Mouse (Mus musculus): Measurements from ENCODE around the gene Dvl3. TPM values are rescaled to one million over a fixed set of nuclear protein-coding genes. Genes with fewer than 3 reads are reported as not detected.

The Dvl3 gene
- total RNA-seq (2012; rRNA removed), result 4.0 and 4.1 TPM in 2 replicates
- 10 to 100 TPM in 1 of 2 experiments, not detected in 1; 20.5 TPM for polyA plus RNA-seq (2012; ENCODE audit: insufficient read depth in 1 of 2, insufficient read length in 2 of 2, low read depth in 1 of 2, low replicate concordance in 2 of 2, missing spikeins in 1 of 2)

- TF ChIP-seq ZMIZ1 (IDR thresholded peaks at IDR 0.05; ENCODE audit: low read depth, low read length), result peak; percentile 28; the same call in 1 of the 2 replicates
- peak; percentile 58 to 69 for TF ChIP-seq POLR2A (IDR thresholded peaks at IDR 0.05; ENCODE audit: control insufficient read depth in 1 of 2, insufficient read depth in 1 of 2, low read depth in 1 of 2, low read length in 2 of 2, poor library complexity in 1 of 2)
- peak; percentile 72 for TF ChIP-seq ELF1 (IDR thresholded peaks at IDR 0.05; ENCODE audit: low read depth, low read length)
- TF ChIP-seq ZKSCAN1 (IDR thresholded peaks at IDR 0.05; ENCODE audit: low read depth, low read length), result no peak
- peak; percentile 7; the same call in 1 of the 2 replicates for TF ChIP-seq USF1 (IDR thresholded peaks at IDR 0.05; ENCODE audit: low read depth, low read length)
- no peak for TF ChIP-seq ZNF384 (IDR thresholded peaks at IDR 0.05; ENCODE audit: low read depth, low read length)
- TF ChIP-seq POLR2AphosphoS2 (IDR thresholded peaks at IDR 0.05; ENCODE audit: low read length), result 0 out of 2 replicates have a peak, but pooled peaks have one; percentile 36
- peak; percentile 46 for TF ChIP-seq TCF12 (IDR thresholded peaks at IDR 0.05; ENCODE audit: low read depth, low read length)
- TF ChIP-seq HCFC1 (IDR thresholded peaks at IDR 0.05; ENCODE audit: low read depth, low read length), result peak; percentile 78
- no peak for TF ChIP-seq MAFK (IDR thresholded peaks at IDR 0.05; ENCODE audit: borderline replicate concordance, low read depth, low read length)
- TF ChIP-seq NELFE (IDR thresholded peaks at IDR 0.05; ENCODE audit: low read depth, low read length), result peak; percentile 59
- TF ChIP-seq RAD21 (IDR thresholded peaks at IDR 0.05; ENCODE audit: low read depth, low read length), result no peak
- peak; percentile 36; the same call in 1 of the 2 replicates for TF ChIP-seq MXI1 (IDR thresholded peaks at IDR 0.05; ENCODE audit: low read depth, low read length)
- TF ChIP-seq CTCF (IDR thresholded peaks at IDR 0.05 in 2 of 3, conservative IDR thresholded peaks at IDR 0.05 in 1 of 3; ENCODE audit: control insufficient read depth in 1 of 3, insufficient read depth in 1 of 3, low read depth in 2 of 3, low read length in 3 of 3, poor library complexity in 1 of 3, severe bottlenecking in 1 of 3), result peak in 2 of 3 experiments; percentile 38 to 55; a peak in 4 of 6 replicates
- TF ChIP-seq USF2 (IDR thresholded peaks at IDR 0.05; ENCODE audit: borderline replicate concordance in 1 of 2, insufficient read depth in 1 of 2, low read depth in 1 of 2, low read length in 2 of 2), result no peak
- no peak for TF ChIP-seq ETS1 (IDR thresholded peaks at IDR 0.05; ENCODE audit: low read depth, low read length)
- TF ChIP-seq SIN3A (IDR thresholded peaks at IDR 0.05; ENCODE audit: low read length), result peak; percentile 79
- TF ChIP-seq MAZ (IDR thresholded peaks at IDR 0.05; ENCODE audit: low read depth, low read length), result peak; percentile 50; the same call in 1 of the 2 replicates
- TF ChIP-seq NRF1 (IDR thresholded peaks at IDR 0.05; ENCODE audit: insufficient read depth, low read depth, low read length, poor library complexity, severe bottlenecking), result 0 out of 2 replicates have a peak, but pooled peaks have one; percentile 18
- Histone ChIP-seq H3K9me3 (replicated peaks; ENCODE audit: insufficient read depth, low read length) (no peaks in the 10 kb centered on the region), H3K79me2 (ENCODE audit: control insufficient read depth, insufficient read depth, low read length, poor library complexity) (peaks cover 13% of the 10 kb centered on the region), H3K9ac (ENCODE audit: control insufficient read depth, low read depth, low read length, poor library complexity, severe bottlenecking) (peak within 1 kb of the TSS; percentile 94), H3K27ac (ENCODE audit: control insufficient read depth, low read depth, low read length) (peak within 1 kb of the TSS; percentile 38), H3K36me3 (ENCODE audit: control insufficient read depth in 1 of 2, insufficient read depth in 2 of 2, low read length in 2 of 2) (peaks cover 0 to 4% of the 10 kb centered on the region in 2 experiments; a peak in 2 of 4 replicates), H3K27me3 (ENCODE audit: control insufficient read depth in 1 of 2, insufficient read depth in 2 of 2, low read length in 2 of 2) (no peaks in the 10 kb centered on the region), H3K4me1 (ENCODE audit: control insufficient read depth in 1 of 2, insufficient read depth in 2 of 2, low read length in 2 of 2) (peaks cover 0 to 15% of the 10 kb centered on the region in 2 experiments), H3K4me3 (ENCODE audit: control insufficient read depth in 1 of 2, insufficient read depth in 1 of 2, low read depth in 2 of 2, low read length in 2 of 2) (peak within 1 kb of the TSS; percentile 92 to 99)
- peak; percentile 78 for DNase-seq (ENCODE audit: low read depth, low spot score)
Measured at GRCm38 (mm10) chr16:20516726-20517201, at the start of gene Dvl3. Gene Dvl3 (plus strand): TSS chr16:20516982.

GRCm38 (mm10) chr16:20470981-20471380 is 45.8 kb upstream of the Dvl3 start:
- Histone ChIP-seq H3K27me3 (ENCODE audit: control insufficient read depth in 1 of 2, insufficient read depth in 2 of 2, low read length in 2 of 2) (no peaks in the 10 kb centered on the region), H3K36me3 (ENCODE audit: control insufficient read depth in 1 of 2, insufficient read depth in 2 of 2, low read length in 2 of 2) (no peaks in the 10 kb centered on the region), H3K27ac (ENCODE audit: control insufficient read depth, low read depth, low read length) (no peak overlapping the region), H3K9ac (ENCODE audit: control insufficient read depth, low read depth, low read length, poor library complexity, severe bottlenecking) (no peak overlapping the region), H3K4me1 (ENCODE audit: control insufficient read depth in 1 of 2, insufficient read depth in 2 of 2, low read length in 2 of 2) (no peaks in the 10 kb centered on the region), H3K4me3 (ENCODE audit: control insufficient read depth in 1 of 2, insufficient read depth in 1 of 2, low read depth in 2 of 2, low read length in 2 of 2) (no peak overlapping the region), H3K9me3 (replicated peaks; ENCODE audit: insufficient read depth, low read length) (no peaks in the 10 kb centered on the region), H3K79me2 (ENCODE audit: control insufficient read depth, insufficient read depth, low read length, poor library complexity) (no peaks in the 10 kb centered on the region)
- DNase-seq (ENCODE audit: low read depth, low spot score), result no peak
- no peak for TF ChIP-seq MYB (IDR thresholded peaks at IDR 0.05; ENCODE audit: low read depth, low read length)
- TF ChIP-seq ZMIZ1 (IDR thresholded peaks at IDR 0.05; ENCODE audit: low read depth, low read length), result no peak
- TF ChIP-seq TBP (IDR thresholded peaks at IDR 0.05; ENCODE audit: low read depth, low read length), result no peak

Measured in MEL (cell line).